Mouse (Mus musculus) gastrocnemius, postnatal 4 days (tissue): ENCODE measurements around the gene Gm11564. TPM values are rescaled to one million over a fixed set of nuclear protein-coding genes. Genes with fewer than 3 reads are reported as not detected.

Source experiments
- total RNA-seq, 2 experiments: library from RNA; stranded (reverse); gene quantifications; 2 replicates each; pipeline ENCODE4 v1.2.3; 2021

The Gm11564 gene
- total RNA-seq, 2 experiments from 2014 or later = not detected

Other genes starting within 250 kb of the Gm11564 start
- gene Krtap3-1, start 249.0 kb downstream of the Gm11564 start, total RNA-seq = not detected
- gene Krtap1-5, start 234.7 kb downstream of the Gm11564 start, total RNA-seq = not detected
- not detected for gene Krtap1-4, start 232.0 kb downstream of the Gm11564 start, total RNA-seq
- not detected for gene Krtap1-3, start 224.3 kb downstream of the Gm11564 start, total RNA-seq
- gene Krtap9-3, start 217.6 kb downstream of the Gm11564 start, total RNA-seq = not detected
- gene Gm11938, start 212.4 kb downstream of the Gm11564 start, total RNA-seq = not detected
- not detected for gene Gm11937, start 205.5 kb downstream of the Gm11564 start, total RNA-seq
- gene Krtap2-4, start 200.8 kb downstream of the Gm11564 start, total RNA-seq = not detected
- not detected for gene Gm11562, start 195.2 kb downstream of the Gm11564 start, total RNA-seq
- gene Krtap4-1, start 187.4 kb downstream of the Gm11564 start, total RNA-seq = not detected
- gene Krtap4-2, start 180.6 kb downstream of the Gm11564 start, total RNA-seq = not detected
- gene Krtap4-7, start 171.6 kb downstream of the Gm11564 start, total RNA-seq = not detected
- gene Gm11555, start 165.4 kb downstream of the Gm11564 start, total RNA-seq = not detected
- not detected for gene Gm11563, start 156.7 kb downstream of the Gm11564 start, total RNA-seq
- not detected for gene Krtap4-6, start 149.7 kb downstream of the Gm11564 start, total RNA-seq
- gene Gm14190, start 124.9 kb downstream of the Gm11564 start, total RNA-seq = not detected
- gene Gm14180, start 81.4 kb downstream of the Gm11564 start, total RNA-seq = not detected
- not detected for gene Gm11595, start 42.8 kb downstream of the Gm11564 start, total RNA-seq
- gene Krtap4-8, start 35.0 kb downstream of the Gm11564 start, total RNA-seq = not detected
- gene Krtap4-9, start 30.5 kb downstream of the Gm11564 start, total RNA-seq = not detected
- gene Gm11596, start 22.2 kb downstream of the Gm11564 start, total RNA-seq = not detected
- not detected for gene Gm11569, start 16.7 kb downstream of the Gm11564 start, total RNA-seq
- not detected for gene Gm11554, start 11.2 kb downstream of the Gm11564 start, total RNA-seq
- gene Krtap4-13, start 5.8 kb downstream of the Gm11564 start, total RNA-seq = not detected
- gene 2300003K06Rik, start 22.4 kb upstream of the Gm11564 start, total RNA-seq = not detected
- gene Krtap4-16, start 35.9 kb upstream of the Gm11564 start, total RNA-seq = not detected
- not detected for gene Gm11568, start 42.3 kb upstream of the Gm11564 start, total RNA-seq
- gene Gm11559, start 48.8 kb upstream of the Gm11564 start, total RNA-seq = not detected
- not detected for gene Krtap9-1, start 57.7 kb upstream of the Gm11564 start, total RNA-seq
- gene Gm11567, start 63.5 kb upstream of the Gm11564 start, total RNA-seq = not detected
- not detected for gene Krtap31-1, start 92.3 kb upstream of the Gm11564 start, total RNA-seq
- not detected for gene Gm11565, start 99.1 kb upstream of the Gm11564 start, total RNA-seq
- gene Krtap31-2, start 120.6 kb upstream of the Gm11564 start, total RNA-seq = not detected
- gene Krtap9-5, start 132.8 kb upstream of the Gm11564 start, total RNA-seq = not detected
- not detected for gene Krtap29-1, start 163.4 kb upstream of the Gm11564 start, total RNA-seq
- not detected for gene Krtap16-1, start 170.9 kb upstream of the Gm11564 start, total RNA-seq
- not detected for gene Krtap17-1, start 178.3 kb upstream of the Gm11564 start, total RNA-seq
- not detected for gene Krt33a, start 200.5 kb upstream of the Gm11564 start, total RNA-seq
- under 1 TPM in 1 of 2 experiments, not detected in 1; 0.22 TPM for gene Krt33b, start 214.2 kb upstream of the Gm11564 start, total RNA-seq
- not detected for gene Krt34, start 225.9 kb upstream of the Gm11564 start, total RNA-seq
- gene Krt31, start 234.9 kb upstream of the Gm11564 start, total RNA-seq = not detected